Mouse (Mus musculus) Patski (cell line): ENCODE data around the gene Mdga2. TPM values are rescaled to one million over a fixed set of nuclear protein-coding genes. Genes with fewer than 3 reads are reported as not detected.

Experiments used
- ATAC-seq: fragments of 100-300 bp; one replicate; pipeline ENCODE4 v1.8.0; 2021
- CTCF ChIA-PET: fragments of 350-600 bp; sonication (Branson Sonifier 250); formaldehyde crosslinking; loops from one replicate; lab custom pipeline; 2022; ENCODE audit warnings: inconsistent platforms; lab: Charles Lee
- POLR2A ChIA-PET: fragments of 350-600 bp; sonication (Branson Sonifier 250); formaldehyde crosslinking; loops from one replicate; lab custom pipeline; 2022; ENCODE audit warnings: antibody characterized with exemption, inconsistent platforms; lab: Charles Lee
- DNase-seq: peaks from one replicate; pipeline ENCODE4 v3.0.0-alpha.2; 2011; ENCODE audit warnings: low read depth, low spot score
- H3K27me3 ChIP-seq: fragments of 371-371 bp; one replicate; pipeline ENCODE4 v1.5.1; 2021
- CTCF ChIP-seq: fragments of 100-300 bp; IDR thresholded peaks from one replicate; pipeline ENCODE4 v1.5.1; 2021
- in situ Hi-C: fragments of 300-500 bp; cut with MboI; formaldehyde crosslinking; loops from 3 replicates; pipeline ENCODE4 v1.11.1; 2018; ENCODE audit warnings: low pct_unique_long_range_greater_than_20kb, mixed read lengths
- polyA plus RNA-seq: library from polyadenylated mRNA; unstranded; gene quantifications from one replicate; pipeline ENCODE4 v1.2.3, GENCODE M21; 2021

Gene Mdga2
- polyA plus RNA-seq, 1 experiment from 2014 or later = not detected

DNA sequence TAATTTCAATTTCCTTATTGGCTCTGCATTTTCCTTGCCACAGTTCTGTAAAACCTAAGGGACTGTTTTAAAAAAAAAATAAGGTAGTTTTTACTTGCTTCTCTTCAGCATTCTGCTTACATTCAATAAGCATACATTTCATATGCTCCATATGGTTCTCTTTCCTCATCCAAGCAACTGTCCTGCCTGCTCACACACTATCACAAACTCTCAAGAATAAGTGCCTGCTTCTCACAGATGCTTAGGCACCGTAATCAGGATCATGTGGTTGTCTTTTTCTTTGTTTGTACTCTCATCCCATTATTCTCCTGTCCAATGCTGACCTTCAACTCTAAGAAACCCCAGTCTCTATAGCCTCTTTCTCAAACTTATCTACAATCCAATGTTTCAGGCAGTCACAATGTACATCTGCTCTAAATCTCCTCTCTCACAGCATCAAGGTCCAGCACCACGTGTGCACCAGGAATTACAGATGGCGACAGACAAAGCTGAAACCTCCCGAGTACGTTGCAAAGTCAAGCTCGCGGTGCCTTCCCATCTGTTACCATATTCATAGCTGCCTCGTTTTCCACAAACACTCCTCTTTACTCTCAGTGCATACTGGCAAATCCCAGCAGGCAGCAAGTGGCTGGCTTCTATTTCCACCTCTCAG, 177.1 kb downstream of the Mdga2 start:
- no peaks in the 10 kb centered on the region for H3K27me3 ChIP-seq
- ATAC-seq (no peak), DNase-seq (no peak)
- POLR2A ChIA-PET = no interaction called here
- in situ Hi-C loops = no loop called here
- CTCF ChIA-PET = no interaction called here
- TF ChIP-seq CTCF = no peak

DNA sequence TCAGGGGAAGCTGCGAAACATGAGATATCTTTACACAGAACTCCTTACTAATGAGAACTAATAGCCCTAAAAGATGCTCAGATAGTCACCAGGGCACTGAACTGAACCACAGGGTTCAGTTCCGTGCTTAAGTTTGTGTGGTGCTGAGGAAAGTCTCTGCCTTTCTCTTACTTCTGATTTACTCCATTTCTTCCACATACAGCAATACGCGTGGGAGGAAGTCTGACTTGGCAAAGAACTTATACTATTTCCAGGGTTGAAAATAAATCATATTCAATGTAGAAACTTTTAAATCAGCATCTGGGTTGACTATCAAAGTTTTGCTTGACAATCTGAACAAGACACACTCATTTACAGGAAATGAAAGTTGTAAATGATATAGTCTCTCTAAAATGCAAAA, 180.5 kb downstream of the Mdga2 start:
- ATAC-seq (no peak), DNase-seq (no peak)
- TF ChIP-seq CTCF = no peak
- ChIA-PET CTCF (no interaction called here), POLR2A (no interaction called here)
- no peaks in the 10 kb centered on the region for H3K27me3 ChIP-seq
- in situ Hi-C loops = no loop called here

DNA sequence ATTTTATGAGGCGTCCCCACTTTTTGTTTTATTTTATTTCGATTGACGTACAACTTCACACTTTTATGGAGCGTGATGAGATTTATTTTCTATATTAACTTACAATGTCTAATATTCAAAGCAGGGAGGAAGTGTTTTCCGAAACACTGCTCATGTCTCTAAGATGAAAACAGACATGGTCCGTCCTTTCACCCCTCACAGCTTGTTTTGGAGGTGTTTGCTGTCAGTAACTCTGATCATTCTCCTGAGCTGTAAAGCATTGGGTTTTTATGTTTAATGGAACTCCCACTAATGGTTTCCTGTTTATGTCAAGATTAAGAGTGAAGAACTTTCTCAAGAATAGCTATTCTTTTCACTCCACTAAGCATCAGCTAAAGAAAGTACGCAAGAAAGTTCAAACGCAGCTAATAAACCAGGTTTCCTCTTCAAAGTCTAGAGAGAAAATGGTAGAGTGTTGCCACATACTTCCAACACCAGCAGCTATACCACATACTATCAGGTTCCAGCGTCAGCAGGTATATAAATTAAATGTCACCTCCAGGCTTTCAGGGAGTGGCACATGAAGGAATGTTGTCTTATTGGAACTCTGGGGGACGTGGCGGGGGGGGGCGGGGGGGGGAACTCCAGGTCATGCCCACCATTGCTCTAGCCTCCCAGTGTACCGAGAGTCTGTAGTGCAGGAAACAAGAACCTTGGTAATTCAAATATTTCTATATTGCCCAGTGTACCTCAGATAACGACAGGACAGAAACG, 186.7 kb downstream of the Mdga2 start:
- TF ChIP-seq CTCF = no peak
- POLR2A ChIA-PET = no interaction called here
- ATAC-seq (no peak), DNase-seq (no peak)
- in situ Hi-C loops = no loop called here
- peaks cover 6% of the 10 kb centered on the region for H3K27me3 ChIP-seq
- CTCF ChIA-PET = no interaction called here

DNA sequence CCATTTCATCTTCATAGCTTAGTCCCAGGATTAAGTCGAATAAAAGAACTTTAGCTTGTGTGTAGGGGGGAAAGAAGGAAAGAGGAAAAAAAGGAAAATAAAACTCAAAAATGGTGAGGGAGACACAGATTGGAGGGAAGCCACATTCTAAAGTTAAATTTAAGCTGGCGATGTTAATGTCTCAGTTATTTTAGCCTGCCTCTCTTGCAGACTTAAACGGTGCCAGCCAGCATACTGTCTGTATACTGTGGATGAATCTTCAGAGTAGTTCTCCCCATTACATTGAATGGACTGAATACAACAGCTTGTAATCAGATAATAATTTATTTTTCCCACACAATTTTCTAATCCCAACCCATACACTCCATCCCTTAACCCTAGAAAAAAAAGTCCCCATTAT, 205.2 kb downstream of the Mdga2 start:
- CTCF ChIA-PET = no interaction called here
- POLR2A ChIA-PET = no interaction called here

DNA sequence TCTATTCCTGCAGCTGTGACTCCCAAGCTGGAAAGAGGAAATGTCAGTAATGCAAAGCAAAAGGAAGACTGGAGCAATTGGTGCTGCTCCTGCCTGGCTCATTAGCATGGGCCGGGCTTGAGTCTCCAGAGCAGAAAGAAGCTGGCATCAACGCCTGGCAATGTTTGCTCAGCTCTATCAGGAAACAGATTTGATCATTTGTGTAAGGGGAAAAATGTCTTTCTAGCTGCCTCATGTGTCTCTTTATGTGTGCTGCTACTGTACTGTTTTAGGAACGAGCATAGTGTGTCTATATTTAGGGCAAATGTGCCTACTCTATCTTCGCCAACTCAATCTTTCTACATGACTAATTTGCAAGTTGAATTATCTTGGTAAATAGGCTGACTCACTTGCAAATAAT, 211.0 kb downstream of the Mdga2 start:
- in situ Hi-C loops = no loop called here
- ChIA-PET POLR2A (no interaction called here), CTCF (no interaction called here)
- ATAC-seq (no peak), DNase-seq (no peak)
- TF ChIP-seq CTCF = no peak
- H3K27me3 ChIP-seq = no peaks in the 10 kb centered on the region

More for the DNA sequence above, 205.2 kb downstream of the Mdga2 start:
- in situ Hi-C loops = no loop called here
- no peak for TF ChIP-seq CTCF
- no peak for DNase-seq
- ATAC-seq = no peak
- no peaks in the 10 kb centered on the region for H3K27me3 ChIP-seq

DNA sequence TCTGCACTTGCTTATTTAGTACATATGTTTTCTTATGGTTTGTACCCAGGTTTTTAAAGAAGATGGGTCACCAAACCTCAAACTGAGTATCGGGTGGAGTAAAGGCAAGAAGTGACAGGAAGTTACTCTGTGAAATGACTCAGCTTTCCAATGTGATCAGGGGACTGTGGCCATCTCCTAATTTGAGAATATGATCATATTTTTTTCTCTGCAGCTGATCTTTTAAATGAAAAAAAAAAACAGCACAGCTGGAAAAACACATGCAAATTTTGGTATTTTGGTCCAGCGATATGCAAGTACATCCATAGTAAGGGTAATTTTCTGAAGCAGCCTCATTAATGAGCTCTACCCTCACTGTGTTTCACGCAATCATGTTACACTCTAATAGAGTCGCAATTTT, 212.0 kb downstream of the Mdga2 start:
- H3K27me3 ChIP-seq = no peaks in the 10 kb centered on the region
- no peak for DNase-seq
- ChIA-PET POLR2A (no interaction called here), CTCF (interaction anchor here (1.0 kb wide), 1 partner anchor 56 kb away, joined by 3 read pairs; no protein-coding TSS in a partner anchor)
- in situ Hi-C loops = no loop called here
- ATAC-seq = no peak
- TF ChIP-seq CTCF = no peak

DNA sequence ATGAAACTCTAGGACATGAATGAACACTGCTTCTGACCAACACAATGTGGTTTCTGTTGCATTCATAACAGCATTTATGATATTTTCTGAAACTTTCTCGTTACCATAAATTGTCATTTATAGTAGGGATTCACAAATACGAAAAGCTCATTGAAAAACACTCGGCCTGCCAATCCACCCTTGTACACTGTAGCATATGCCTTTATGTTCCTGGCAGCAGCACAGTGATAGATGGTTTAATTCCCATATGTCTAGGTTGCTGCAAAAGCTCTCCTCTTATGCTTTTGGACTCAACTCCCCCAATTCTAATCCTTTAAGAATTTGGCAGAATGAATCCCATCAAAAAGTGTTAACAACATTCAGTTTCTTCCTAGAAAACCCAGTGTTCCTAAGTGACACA, 213.2 kb downstream of the Mdga2 start:
- in situ Hi-C loops = no loop called here
- ChIA-PET CTCF (no interaction called here), POLR2A (no interaction called here)
- no peaks in the 10 kb centered on the region for H3K27me3 ChIP-seq
- DNase-seq (no peak), ATAC-seq (no peak)
- TF ChIP-seq CTCF = no peak

DNA sequence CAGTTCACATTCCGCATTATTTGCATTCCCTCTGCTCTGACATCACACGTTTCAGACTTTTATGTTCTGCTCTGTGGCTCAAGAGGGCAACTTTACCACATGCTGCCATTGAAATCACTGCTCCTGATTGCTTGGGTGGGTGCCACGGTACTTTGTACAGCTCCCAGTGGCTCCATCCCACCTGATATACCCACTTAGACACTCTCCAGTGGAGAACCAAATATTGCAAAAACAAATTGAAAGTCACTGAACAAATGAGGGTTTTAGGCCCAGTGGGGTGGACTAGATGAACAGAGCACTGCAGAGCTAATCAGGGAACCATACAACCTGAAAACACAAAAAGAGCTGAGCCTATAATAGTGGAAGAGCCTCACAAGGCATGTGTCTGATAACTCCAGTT, 268.2 kb downstream of the Mdga2 start:
- H3K27me3 ChIP-seq = no peaks in the 10 kb centered on the region
- DNase-seq (no peak), ATAC-seq (no peak)
- ChIA-PET CTCF (no interaction called here), POLR2A (no interaction called here)
- no peak for TF ChIP-seq CTCF
- in situ Hi-C loops = no loop called here

DNA sequence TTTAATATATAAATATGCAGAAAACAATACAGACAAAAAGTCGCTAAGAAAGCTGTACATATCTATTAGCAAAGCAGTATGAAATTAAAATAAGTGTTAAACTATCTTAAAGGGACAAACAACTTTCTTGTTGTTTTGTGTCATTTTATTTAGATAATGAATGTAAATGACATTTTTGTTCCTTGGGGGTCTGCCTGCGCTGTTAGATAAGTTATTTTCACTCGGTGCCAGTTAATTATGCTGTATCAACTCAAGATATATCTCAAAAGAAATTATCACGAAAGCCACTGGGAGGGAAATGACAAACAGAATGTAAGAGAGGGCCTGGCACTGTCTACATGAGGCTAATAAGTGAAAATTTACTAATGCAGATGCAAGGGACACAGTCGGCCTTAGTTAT, 306.6 kb downstream of the Mdga2 start:
- DNase-seq = no peak
- ChIA-PET POLR2A (no interaction called here), CTCF (no interaction called here)
- in situ Hi-C loops = no loop called here
- no peak for ATAC-seq
- no peak for TF ChIP-seq CTCF
- no peaks in the 10 kb centered on the region for H3K27me3 ChIP-seq

DNA sequence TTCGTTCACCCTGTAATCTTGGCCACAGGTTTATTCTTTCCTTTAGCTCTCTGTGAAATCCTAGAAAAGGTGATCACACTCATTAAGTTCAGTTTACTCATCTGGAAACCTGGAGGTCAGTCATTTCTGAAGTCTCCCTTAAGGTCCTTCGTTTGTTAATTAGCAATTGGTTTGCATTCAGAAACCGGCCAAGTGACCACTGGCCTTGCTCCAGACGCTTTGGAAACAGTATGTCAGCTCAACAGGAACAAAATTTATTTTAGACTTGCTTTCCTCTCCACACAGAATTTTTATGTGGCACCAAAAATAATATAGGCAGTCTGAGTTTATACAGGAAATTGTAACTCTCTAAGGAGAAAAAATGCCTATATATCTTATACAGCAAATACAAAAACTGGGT, 323.0 kb downstream of the Mdga2 start:
- no peak for ATAC-seq
- H3K27me3 ChIP-seq = no peaks in the 10 kb centered on the region
- POLR2A ChIA-PET = no interaction called here
- in situ Hi-C loops = no loop called here
- no peak for TF ChIP-seq CTCF
- CTCF ChIA-PET = no interaction called here
- DNase-seq = no peak

DNA sequence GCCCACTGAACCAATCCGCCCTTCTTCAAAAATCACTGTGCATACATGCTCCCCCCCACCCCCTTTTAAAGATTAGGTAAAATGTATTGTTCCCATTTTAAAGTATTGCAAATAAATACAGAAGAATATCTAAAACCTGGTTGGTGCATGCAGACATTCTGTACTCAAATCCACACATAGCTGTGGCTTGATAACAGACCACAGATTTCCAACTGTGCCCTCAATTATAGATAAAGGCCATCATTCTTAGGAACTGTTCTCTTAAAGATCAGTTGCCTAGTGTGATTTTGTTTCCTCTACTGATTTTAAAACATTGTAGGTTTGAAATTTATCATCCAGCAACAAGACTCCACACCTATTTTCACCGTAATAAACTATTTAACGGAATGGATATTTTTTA, 325.6 kb downstream of the Mdga2 start:
- DNase-seq = no peak
- CTCF ChIA-PET = no interaction called here
- no peaks in the 10 kb centered on the region for H3K27me3 ChIP-seq
- POLR2A ChIA-PET = no interaction called here
- no peak for TF ChIP-seq CTCF
- ATAC-seq = no peak
- in situ Hi-C loops = no loop called here

DNA sequence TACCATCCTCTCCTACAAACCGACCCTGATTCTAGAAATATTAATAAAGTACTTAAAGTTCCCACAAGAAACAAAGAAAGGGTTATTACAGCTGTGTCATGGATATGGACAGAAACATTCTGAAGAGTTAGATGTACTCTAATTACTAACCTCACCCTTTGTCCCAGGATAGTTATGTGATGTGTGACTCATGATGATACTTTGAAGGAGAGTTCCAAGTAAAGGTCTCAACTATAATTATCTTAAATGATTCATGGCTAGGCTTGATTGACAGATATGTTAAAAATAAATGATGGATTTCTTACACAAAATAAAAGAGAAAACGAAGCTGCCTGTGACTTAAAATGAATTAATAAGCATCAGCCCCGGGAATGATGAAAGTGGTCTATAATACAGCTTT, 332.1 kb downstream of the Mdga2 start:
- H3K27me3 ChIP-seq = no peaks in the 10 kb centered on the region
- POLR2A ChIA-PET = no interaction called here
- CTCF ChIA-PET = interaction anchor here (1.1 kb wide), 1 partner anchor 10 kb away, joined by 3 read pairs; no protein-coding TSS in a partner anchor
- no peak for ATAC-seq
- in situ Hi-C loops = no loop called here
- DNase-seq = no peak
- no peak for TF ChIP-seq CTCF
